Mouse (Mus musculus) forelimb bud, embryonic 11.5 days (tissue): ENCODE results near the gene Tas2r144.

Source experiments
- DNase-seq: peaks from one replicate; pipeline ENCODE4 v3.0.0-alpha.2; 2012; ENCODE audit warnings: low read depth, low spot score

The Tas2r144 gene

GRCm38 (mm10) chr6:42264626-42265312, 49.6 kb downstream of the Tas2r144 start, which contains the start of gene Casp2:
Gene Casp2 (plus strand): TSS chr6:42264985.
- peak; percentile 99 for DNase-seq
